23 mouse cellular contexts compared by ENCODE assay signal in the genomic region with DNA sequence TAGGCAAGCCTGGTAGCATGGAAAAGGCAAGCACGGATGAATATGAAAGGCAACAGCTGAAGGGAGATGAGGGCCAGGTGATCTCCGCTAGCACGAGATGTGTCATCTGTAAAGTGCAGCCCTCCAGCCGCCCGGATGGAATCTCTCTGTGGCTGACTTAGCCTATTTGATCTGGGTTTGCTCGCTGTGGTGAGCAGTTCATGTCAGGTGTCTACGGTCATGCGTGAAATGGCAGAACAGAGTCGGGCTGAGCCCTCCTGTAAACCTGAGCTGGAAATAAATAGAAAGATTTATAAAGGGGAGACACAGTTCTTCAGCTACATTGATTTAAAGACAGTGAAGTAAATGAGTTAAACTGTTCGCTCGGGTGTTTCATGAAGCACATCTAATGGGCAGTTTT.
DNase-seq lines count a peak whose midpoint lies in the region; ATAC-seq lines count a peak whose summit lies in the region.
"Had no signal": no experiment of that assay in that cellular context is flagged by ENCODE, and none has a peak within 500 bp of the region (broad histone marks: within the 10 kb centered on the region; RNA-seq: fewer than 3 reads in every experiment).

No protein-coding gene starts in this region.

- H3K36me3 ChIP-seq in kidney, embryonic 15.5 days, result no peaks in the 10 kb centered on the region
- no peaks in the 10 kb centered on the region for H3K36me3 ChIP-seq in liver, embryonic 11.5 days (ENCODE audit: control insufficient read depth, insufficient read depth, low read length)
- H3K36me3 ChIP-seq: forebrain, embryonic 10.5 days; G1E; hindbrain, embryonic 10.5 days; hindbrain, embryonic 13.5 days had no signal

- DNase-seq in heart, adult 11 months, result peak; percentile 36
- no peak for DNase-seq in heart, postnatal 14 days
- no peak for DNase-seq in kidney, adult 18-20 months
- peak; percentile 9 for DNase-seq in liver, embryonic 11.5 days (ENCODE audit: low spot score)
- DNase-seq in liver, result no peak
- DNase-seq: adrenal gland, postnatal 10 days; adrenal gland, postnatal 36 days; cerebellum, adult 18-20 months; cerebellum, adult 9-10 months; cerebellum, postnatal 14 days; gastrocnemius, postnatal 10 days; gastrocnemius, postnatal 36 days; heart, postnatal 36 days had no signal

- ATAC-seq in kidney, embryonic 15.5 days (replicated peaks; ENCODE audit: low FRiP score), result peak; percentile 76
- ATAC-seq in liver, embryonic 11.5 days (replicated peaks; ENCODE audit: low FRiP score), result no peak
- ATAC-seq: forebrain, embryonic 13.5 days; forebrain, embryonic 16.5 days; hindbrain, embryonic 16.5 days; Patski had no signal

- H3K9me3 ChIP-seq in kidney, embryonic 15.5 days (replicated peaks), result no peaks in the 10 kb centered on the region
- H3K9me3 ChIP-seq in liver, embryonic 11.5 days (ENCODE audit: control insufficient read depth, low read length), result no peaks in the 10 kb centered on the region
- H3K9me3 ChIP-seq: forebrain, embryonic 10.5 days; forebrain, embryonic 13.5 days; hindbrain, embryonic 10.5 days; hindbrain, embryonic 13.5 days had no signal

- H3K27me3 ChIP-seq in kidney, embryonic 15.5 days, result 0 out of 2 replicates have a peak, but pooled peaks cover 7% of the 10 kb centered on the region
- no peaks in the 10 kb centered on the region for H3K27me3 ChIP-seq in liver, embryonic 11.5 days (replicated peaks; ENCODE audit: control insufficient read depth, insufficient read depth, low read length)
- H3K27me3 ChIP-seq: forebrain, embryonic 13.5 days had no signal

- no peak overlapping the region for H3K9ac ChIP-seq in kidney, embryonic 15.5 days
- no peak overlapping the region for H3K9ac ChIP-seq in liver, embryonic 11.5 days (ENCODE audit: low read depth, low read length)
- H3K9ac ChIP-seq: forebrain, embryonic 13.5 days; hindbrain, embryonic 13.5 days had no signal

- H3K4me1 ChIP-seq in kidney, embryonic 15.5 days, result peaks cover 5% of the 10 kb centered on the region; the same call in 1 of the 2 replicates
- H3K4me1 ChIP-seq in liver, embryonic 11.5 days (replicated peaks; ENCODE audit: control insufficient read depth, insufficient read depth, low read length), result no peaks in the 10 kb centered on the region
- H3K4me1 ChIP-seq: forebrain, embryonic 10.5 days; forebrain, embryonic 13.5 days; hindbrain, embryonic 10.5 days; hindbrain, embryonic 13.5 days had no signal

- WGBS in kidney, embryonic 15.5 days, result 48% methylated on average over 11 of the region's 11 CpGs
- 84% methylated on average over 11 of the region's 11 CpGs for WGBS in liver, embryonic 11.5 days

- 0 out of 2 replicates have a peak overlapping the region, but pooled peaks have one; percentile 10 for H3K4me2 ChIP-seq in kidney, embryonic 15.5 days
- no peak overlapping the region for H3K4me2 ChIP-seq in liver, embryonic 11.5 days
- H3K4me2 ChIP-seq: forebrain, embryonic 13.5 days; heart, embryonic 11.5 days; hindbrain, embryonic 13.5 days had no signal

- intact Hi-C loops in heart, postnatal 14 days (cut with DNase I), result no loop called here

- no peak overlapping the region for H3K27ac ChIP-seq in kidney, embryonic 15.5 days
- no peak overlapping the region for H3K27ac ChIP-seq in liver, embryonic 11.5 days (ENCODE audit: low read depth, low read length)
- H3K27ac ChIP-seq: forebrain, embryonic 10.5 days; forebrain, embryonic 13.5 days; hindbrain, embryonic 10.5 days; hindbrain, embryonic 13.5 days had no signal

- no peak overlapping the region for H3K4me3 ChIP-seq in kidney, embryonic 15.5 days (replicated peaks)
- H3K4me3 ChIP-seq in liver, embryonic 11.5 days (ENCODE audit: low read depth, low read length), result no peak overlapping the region
- H3K4me3 ChIP-seq: forebrain, embryonic 10.5 days; forebrain, embryonic 13.5 days; hindbrain, embryonic 10.5 days; hindbrain, embryonic 13.5 days had no signal

Comparison
In these comparisons a context has a peak if more than half of its experiments do, and no peak if none do; other contexts are left out.
1. DNase-seq: peak in heart, adult 11 months (single experiment) and liver, embryonic 11.5 days (single experiment); none in heart, postnatal 14 days (0 of 2), kidney, adult 18-20 months (single experiment) and liver (single experiment).